Mouse (Mus musculus) brown adipose tissue, adult 24 weeks (tissue): ENCODE data around the gene Scn4b. TPM values are rescaled to one million over a fixed set of nuclear protein-coding genes. Genes with fewer than 3 reads are reported as not detected.
A peak's percentile ranks its signal among the peaks of the same experiment; 100 is the strongest.

ENCODE experiments used
- H3K27ac ChIP-seq: fragments of 200-500 bp; replicated peaks from 2 replicates; pipeline ENCODE4 v1.5.1; 2012; ENCODE audit warnings: low read depth, mild to moderate bottlenecking, low read length
- H3K4me1 ChIP-seq: fragments of 200-500 bp; 2 replicates; pipeline ENCODE4 v1.6.1; 2012; ENCODE audit warnings: low read length, mixed read lengths; ENCODE audit not compliant: control insufficient read depth, insufficient read depth, insufficient read length
- H3K4me3 ChIP-seq: fragments of 200-500 bp; 2 replicates; pipeline ENCODE4 v1.5.1; 2012; ENCODE audit warnings: low read depth, mild to moderate bottlenecking, low read length, moderate library complexity; ENCODE audit not compliant: insufficient read depth
- polyA plus RNA-seq: library from polyadenylated mRNA; stranded (reverse); fragments of >200 nt; gene quantifications from 2 replicates; pipeline ENCODE4 v1.2.4, GENCODE M21; 2012; ENCODE audit not compliant: missing spikeins, insufficient read depth, insufficient read length

The Scn4b gene
- polyA plus RNA-seq, 1 experiment = 1.9 TPM

DNA sequence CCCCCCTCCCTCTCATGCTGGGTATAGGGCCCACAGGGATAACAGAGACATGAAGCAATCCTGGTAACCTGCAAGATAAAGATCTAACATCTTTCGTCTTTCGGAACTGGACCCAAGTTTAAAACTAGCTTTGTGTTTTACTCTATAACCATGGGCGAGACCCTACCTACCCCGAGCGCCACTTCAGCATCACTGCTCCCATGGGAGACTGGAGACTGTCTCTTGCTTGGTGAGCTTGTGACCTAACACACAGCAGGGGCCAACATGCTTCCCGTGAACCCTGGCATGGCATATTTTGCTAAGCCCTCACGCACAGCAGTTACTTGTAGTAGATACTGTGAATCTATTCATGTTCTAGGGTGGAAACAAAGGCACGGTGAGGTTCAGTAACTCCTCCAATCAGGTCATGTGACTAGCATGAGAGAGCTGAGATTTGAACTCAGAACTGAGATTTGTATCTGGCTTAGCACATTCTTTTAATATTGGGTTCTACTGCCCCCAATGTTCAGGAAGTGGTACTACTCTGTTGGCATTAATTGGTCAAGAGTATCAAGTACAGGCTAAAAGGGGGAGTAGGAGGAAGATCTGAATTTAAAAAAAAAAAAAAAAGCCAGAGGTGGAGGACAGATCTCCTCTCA, 18.8 kb upstream of the Scn4b start:
- Histone ChIP-seq H3K4me1 (no peaks in the 10 kb centered on the region), H3K4me3 (no peak overlapping the region), H3K27ac (no peak overlapping the region)

GRCm38 (mm10) chr9:45119954-45120530, 18.2 kb upstream of the Scn4b start:
- no peaks in the 10 kb centered on the region for H3K4me1 ChIP-seq
- no peak overlapping the region for H3K27ac ChIP-seq
- H3K4me3 ChIP-seq = no peak overlapping the region

DNA sequence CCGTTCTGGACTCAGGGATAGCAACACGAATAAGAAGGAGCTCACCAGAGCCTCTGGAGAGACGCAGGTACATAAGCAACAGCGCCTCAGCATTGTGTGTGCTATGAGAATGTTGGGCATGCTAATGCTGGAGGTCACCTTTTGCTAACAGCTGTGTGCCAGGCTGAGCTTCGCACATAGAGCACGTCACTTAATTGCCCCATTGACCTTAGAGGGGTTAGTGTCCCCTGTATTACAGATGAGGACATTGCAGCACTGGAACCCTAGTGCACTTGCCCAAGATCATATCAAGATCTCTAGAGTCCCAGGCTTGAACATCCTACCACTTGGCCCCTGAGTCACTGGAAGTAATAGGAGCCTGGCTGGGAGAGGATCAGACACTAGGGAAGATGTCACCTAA, 17.6 kb upstream of the Scn4b start:
- H3K4me1 ChIP-seq = no peaks in the 10 kb centered on the region
- no peak overlapping the region for H3K27ac ChIP-seq
- H3K4me3 ChIP-seq = no peak overlapping the region

GRCm38 (mm10) chr9:45121001-45121400, 17.2 kb upstream of the Scn4b start:
- Histone ChIP-seq H3K4me3 (no peak overlapping the region), H3K27ac (no peak overlapping the region), H3K4me1 (no peaks in the 10 kb centered on the region)

GRCm38 (mm10) chr9:45121769-45122168, 16.4 kb upstream of the Scn4b start:
- Histone ChIP-seq H3K27ac (no peak overlapping the region), H3K4me1 (no peaks in the 10 kb centered on the region), H3K4me3 (no peak overlapping the region)

DNA sequence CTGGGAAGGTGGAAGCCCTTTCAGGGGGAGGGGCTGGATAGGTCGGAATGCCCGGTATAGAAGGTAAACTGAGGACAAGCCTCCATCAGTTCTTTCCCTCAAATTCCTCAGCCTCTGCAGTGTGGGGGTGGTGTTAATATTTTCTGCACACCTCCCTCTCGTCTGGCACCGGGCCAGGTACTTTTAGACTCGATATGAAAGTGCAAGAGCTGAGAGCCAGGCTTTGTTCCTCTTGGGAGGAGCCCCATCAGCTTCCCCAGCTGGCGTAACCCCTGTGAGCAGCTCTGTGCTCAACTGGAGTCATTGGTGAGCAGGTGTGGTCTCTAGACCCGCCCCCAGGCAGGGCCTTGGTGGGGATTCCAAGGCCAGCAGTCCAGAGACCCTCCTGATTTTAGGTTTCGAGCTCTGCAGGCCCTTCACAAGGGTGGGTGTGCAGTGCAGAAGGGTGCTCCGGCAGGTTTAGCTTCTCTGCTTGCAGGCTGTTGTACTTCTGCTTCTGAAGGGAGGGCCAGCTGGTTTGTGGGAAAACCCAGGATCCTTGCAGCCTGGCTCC, 15.9 kb upstream of the Scn4b start:
- Histone ChIP-seq H3K4me3 (no peak overlapping the region), H3K27ac (no peak overlapping the region), H3K4me1 (no peaks in the 10 kb centered on the region)

DNA sequence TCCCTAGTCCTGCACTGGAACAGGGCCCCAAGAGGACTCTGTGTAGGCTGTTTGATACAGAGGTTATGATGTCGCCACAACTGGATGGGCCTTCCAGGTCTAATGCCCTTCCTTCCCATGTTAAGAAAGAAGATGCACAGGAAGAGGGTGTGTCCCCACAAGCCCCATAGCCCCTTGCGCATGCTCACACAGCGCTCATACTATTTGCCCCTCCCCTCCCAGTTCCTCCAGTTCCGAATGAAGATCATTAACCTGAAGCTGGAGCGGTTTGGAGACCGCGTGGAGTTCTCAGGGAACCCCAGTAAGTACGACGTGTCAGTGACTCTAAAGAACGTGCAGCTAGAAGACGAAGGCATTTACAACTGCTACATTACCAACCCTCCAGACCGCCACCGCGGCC, 13.0 kb upstream of the Scn4b start:
- Histone ChIP-seq H3K27ac (no peak overlapping the region), H3K4me3 (no peak overlapping the region), H3K4me1 (no peaks in the 10 kb centered on the region)

DNA sequence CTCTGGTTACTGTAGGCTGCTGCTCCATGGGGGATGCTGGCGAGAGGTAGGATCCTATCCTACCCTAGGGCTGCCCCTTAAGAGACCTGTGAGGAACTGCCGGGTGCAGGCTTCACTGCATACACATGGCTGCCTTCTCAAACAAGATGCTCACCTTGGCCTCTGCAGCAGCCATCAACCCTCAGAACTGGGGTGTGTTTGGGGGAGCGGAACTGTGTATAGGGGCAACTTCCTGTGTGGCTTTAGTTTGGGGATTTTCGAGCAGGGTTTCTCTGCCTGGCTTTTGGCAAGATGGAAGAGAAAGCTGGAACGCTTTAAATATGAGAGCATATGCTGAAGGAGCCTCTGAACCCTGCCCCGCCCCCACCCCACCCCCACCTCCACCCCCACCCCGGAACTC, 11.3 kb upstream of the Scn4b start:
- H3K4me3 ChIP-seq = no peak overlapping the region
- H3K4me1 ChIP-seq = no peaks in the 10 kb centered on the region
- no peak overlapping the region for H3K27ac ChIP-seq

DNA sequence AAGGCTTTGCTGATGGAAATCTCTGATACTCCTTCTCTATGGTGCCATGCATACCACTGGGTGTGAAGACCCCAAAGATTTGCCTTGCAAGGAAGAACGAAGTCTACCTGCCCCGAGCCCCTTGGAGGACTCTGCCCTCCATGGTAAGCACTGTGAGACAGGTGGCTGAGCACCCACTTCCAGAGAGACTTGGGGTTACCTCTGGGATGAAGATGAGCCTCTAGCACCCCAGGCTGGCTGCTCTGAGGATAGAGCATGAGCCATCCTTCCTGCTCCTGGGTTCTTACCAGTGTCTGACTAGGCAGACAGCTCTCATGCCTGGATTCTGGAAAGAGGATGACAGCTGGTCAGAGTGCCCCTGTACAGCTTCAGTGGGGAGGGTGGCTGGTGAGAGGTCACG, 8.1 kb upstream of the Scn4b start:
- no peaks in the 10 kb centered on the region for H3K4me1 ChIP-seq

GRCm38 (mm10) chr9:45133484-45134310, 4.5 kb upstream of the Scn4b start:
- Histone ChIP-seq H3K4me3 (no peak overlapping the region), H3K4me1 (no peaks in the 10 kb centered on the region), H3K27ac (no peak overlapping the region)

More for the DNA sequence above, 8.1 kb upstream of the Scn4b start:
- H3K27ac ChIP-seq = no peak overlapping the region
- H3K4me3 ChIP-seq = no peak overlapping the region

GRCm38 (mm10) chr9:45136442-45137169, 1.6 kb upstream of the Scn4b start:
- Histone ChIP-seq H3K27ac (no peak overlapping the region), H3K4me1 (no peaks in the 10 kb centered on the region), H3K4me3 (no peak overlapping the region)

- Histone ChIP-seq H3K4me3 (peak overlapping the region; percentile 40; the same call in 1 of the 2 replicates), H3K4me1 (no peaks in the 10 kb centered on the region), H3K27ac (no peak overlapping the region)
These were observed 887 bp downstream of the Scn4b start for GRCm38 (mm10) chr9:45139082-45139481.

DNA sequence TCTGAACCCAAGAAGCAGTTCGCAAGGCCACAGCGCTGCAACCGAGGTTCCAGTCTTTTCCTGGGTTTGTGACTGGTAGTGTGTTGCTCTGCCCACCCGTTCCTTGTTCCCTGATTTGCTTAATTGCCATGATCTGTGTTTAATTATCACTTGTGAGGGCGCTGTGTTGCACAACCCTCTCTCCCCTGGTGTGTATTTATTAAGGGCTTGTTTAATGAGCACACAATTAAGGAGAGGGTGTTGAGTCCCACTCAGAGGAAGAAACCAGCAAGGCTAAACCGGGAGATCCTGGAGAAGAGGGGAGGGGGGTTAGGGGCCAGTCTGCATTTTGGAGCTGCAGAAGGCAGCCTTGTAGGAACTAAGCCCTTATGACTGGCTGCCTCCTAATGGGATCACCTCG, 2.8 kb downstream of the Scn4b start:
- Histone ChIP-seq H3K27ac (no peak overlapping the region), H3K4me1 (no peaks in the 10 kb centered on the region), H3K4me3 (no peak overlapping the region)

- Histone ChIP-seq H3K4me1 (no peaks in the 10 kb centered on the region), H3K27ac (no peak overlapping the region), H3K4me3 (no peak overlapping the region)
These were observed 4.5 kb downstream of the Scn4b start for GRCm38 (mm10) chr9:45142686-45143085.
